Mouse (Mus musculus) spleen, adult 2 months (tissue): ENCODE data around the gene Med13.

Source experiments
- CTCF ChIP-seq: fragments of 200-500 bp; IDR thresholded peaks from 2 replicates; pipeline ENCODE4 v1.5.1; 2011; ENCODE audit warnings: mild to moderate bottlenecking, inconsistent platforms; ENCODE audit not compliant: insufficient read depth, insufficient read length, insufficient replicate concordance; ENCODE audit errors: extremely low read depth
- POLR2A ChIP-seq: fragments of 200-500 bp; IDR thresholded peaks from 2 replicates; pipeline ENCODE4 v1.6.1; 2011; ENCODE audit warnings: low read depth, low read length, inconsistent platforms

GRCm38 (mm10) chr11:86291714-86292113, 65.7 kb downstream of the Med13 start:
- TF ChIP-seq POLR2A (no peak), CTCF (no peak)
